Comparison of ENCODE assay signal across 8 mouse cellular contexts in the genomic region with DNA sequence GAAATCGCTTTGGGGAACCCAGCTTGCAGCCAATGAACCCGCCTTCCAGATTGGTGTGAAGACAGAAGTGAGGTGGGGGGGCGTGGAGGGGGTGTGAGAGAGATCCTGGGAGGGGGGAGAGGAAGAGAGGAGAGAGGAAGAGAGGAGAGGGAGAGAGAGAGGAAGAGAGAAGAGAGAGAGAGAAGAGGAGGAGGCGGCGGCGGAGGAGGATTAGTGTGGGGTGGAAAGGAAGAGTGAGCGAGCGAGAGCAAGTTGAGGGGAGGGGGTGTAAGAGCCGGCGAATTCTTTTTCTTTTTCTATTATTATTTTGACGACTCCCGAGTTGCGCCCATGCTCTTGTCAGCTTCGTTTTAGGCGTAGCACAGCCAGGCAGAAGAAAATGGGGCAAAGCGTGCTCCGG. TPM values are rescaled to one million over a fixed set of nuclear protein-coding genes. Genes with fewer than 3 reads are reported as not detected.
A peak's percentile ranks its signal among the peaks of the same experiment; 100 is the strongest.
DNase-seq lines count a peak whose midpoint lies in the region; ATAC-seq and TF ChIP-seq lines count a peak whose summit lies in the region.

No protein-coding gene starts in this region.

- no peaks in the 10 kb centered on the region for H3K27me3 ChIP-seq in kidney, embryonic 14.5 days (ENCODE audit: control insufficient read depth, insufficient read depth, low read length)
- peaks cover 4% of the 10 kb centered on the region; the same call in 1 of the 2 replicates for H3K27me3 ChIP-seq in embryonic facial prominence, embryonic 15.5 days
- H3K27me3 ChIP-seq in midbrain, postnatal 0 days (ENCODE audit: insufficient read depth, low read length) = no peaks in the 10 kb centered on the region

- no peak for DNase-seq in kidney, adult 9 months
- peak; percentile 26 for DNase-seq in adrenal gland, postnatal 14 days
- DNase-seq in kidney, postnatal 14 days = peak; percentile 8
- DNase-seq in midbrain, postnatal 0 days (ENCODE audit: low spot score) = peak; percentile 1
- no peak for DNase-seq in frontal cortex, postnatal 10 days (ENCODE audit: low spot score in 2 of 2)
- no peak for DNase-seq in B cell, adult 2 months

- 22% methylated on average over 17 of the region's 17 CpGs for WGBS in kidney, embryonic 14.5 days
- WGBS in embryonic facial prominence, embryonic 15.5 days = 13% methylated on average over 13 of the region's 17 CpGs
- 22% methylated on average over 14 of the region's 17 CpGs for WGBS in midbrain, postnatal 0 days

- no peak for ATAC-seq in kidney, embryonic 14.5 days (ENCODE audit: low FRiP score, low TSS enrichment)
- no peak for ATAC-seq in embryonic facial prominence, embryonic 15.5 days (ENCODE audit: insufficient number of reproducible peaks, low FRiP score, low TSS enrichment, low read depth)
- peak; percentile 57 for ATAC-seq in midbrain, postnatal 0 days (ENCODE audit: low FRiP score)

- no peaks in the 10 kb centered on the region for H3K9me3 ChIP-seq in kidney, embryonic 14.5 days (ENCODE audit: control insufficient read depth, low read length)
- no peaks in the 10 kb centered on the region for H3K9me3 ChIP-seq in embryonic facial prominence, embryonic 15.5 days (replicated peaks)
- H3K9me3 ChIP-seq in midbrain, postnatal 0 days (ENCODE audit: low read length) = no peaks in the 10 kb centered on the region

- H3K4me3 ChIP-seq in kidney, embryonic 14.5 days (ENCODE audit: low read length) = peak overlapping the region; percentile 46
- peak overlapping the region; percentile 44 for H3K4me3 ChIP-seq in embryonic facial prominence, embryonic 15.5 days (replicated peaks)
- H3K4me3 ChIP-seq in midbrain, postnatal 0 days (ENCODE audit: low read depth, low read length) = peak overlapping the region; percentile 44

- peak overlapping the region; percentile 63 for H3K4me2 ChIP-seq in kidney, embryonic 14.5 days (replicated peaks; ENCODE audit: low read depth, low read length)
- H3K4me2 ChIP-seq in embryonic facial prominence, embryonic 15.5 days (replicated peaks) = peak overlapping the region; percentile 56
- peak overlapping the region; percentile 53 for H3K4me2 ChIP-seq in midbrain, postnatal 0 days (ENCODE audit: low read depth, low read length, poor library complexity, severe bottlenecking)

- no peak for TF ChIP-seq CTCF in midbrain, postnatal 0 days (IDR thresholded peaks at IDR 0.05)

- peak overlapping the region; percentile 47; the same call in 1 of the 2 replicates for H3K9ac ChIP-seq in kidney, embryonic 14.5 days (ENCODE audit: low read depth, low read length)
- peak overlapping the region; percentile 9; the same call in 1 of the 2 replicates for H3K9ac ChIP-seq in embryonic facial prominence, embryonic 15.5 days
- H3K9ac ChIP-seq in midbrain, postnatal 0 days (replicated peaks; ENCODE audit: low read length, poor library complexity, severe bottlenecking) = peak overlapping the region; percentile 56

- no peak overlapping the region for H3K27ac ChIP-seq in kidney, embryonic 14.5 days (ENCODE audit: low read depth, low read length)
- H3K27ac ChIP-seq in embryonic facial prominence, embryonic 15.5 days (replicated peaks) = peak overlapping the region; percentile 28; the same call in 1 of the 2 replicates
- H3K27ac ChIP-seq in midbrain, postnatal 0 days (ENCODE audit: low read depth, low read length) = no peak overlapping the region

- no peaks in the 10 kb centered on the region for H3K36me3 ChIP-seq in kidney, embryonic 14.5 days (ENCODE audit: control insufficient read depth, insufficient read depth, low read length)
- H3K36me3 ChIP-seq in embryonic facial prominence, embryonic 15.5 days = no peaks in the 10 kb centered on the region
- H3K36me3 ChIP-seq in midbrain, postnatal 0 days (ENCODE audit: insufficient read depth, low read length) = no peaks in the 10 kb centered on the region

- no peaks in the 10 kb centered on the region for H3K4me1 ChIP-seq in kidney, embryonic 14.5 days (ENCODE audit: control insufficient read depth, insufficient read depth, low read length)
- no peaks in the 10 kb centered on the region for H3K4me1 ChIP-seq in embryonic facial prominence, embryonic 15.5 days
- H3K4me1 ChIP-seq in midbrain, postnatal 0 days (ENCODE audit: insufficient read depth, low read length) = no peaks in the 10 kb centered on the region; the same call in 1 of the 2 replicates

RNA-seq across cellular contexts. Expression of a gene that starts 0.5 kb away (rescaled TPM):
- polyA plus RNA-seq in kidney, embryonic 14.5 days (2014; fragmentation: Nextera tagmentation; extraction: Ambion mirVana) = 5.1 and 7.1 TPM in 2 replicates
- total RNA-seq in adrenal gland, postnatal 14 days (2021) = 19.9 and 21.2 TPM in 2 replicates
- 6.1 and 7.2 TPM in 2 replicates for polyA plus RNA-seq in embryonic facial prominence, embryonic 15.5 days (2015; fragmentation: Nextera tagmentation; extraction: Ambion mirVana)
- total RNA-seq in midbrain, postnatal 0 days (2014; rRNA removed) = 27.7 and 29.2 TPM in 2 replicates
- polyA plus RNA-seq in midbrain, postnatal 0 days (2015; fragmentation: Nextera tagmentation; extraction: Ambion mirVana) = 16.8 and 19.9 TPM in 2 replicates

Comparison
In these comparisons a context has a peak if more than half of its experiments do, and no peak if none do; other contexts are left out.
1. DNase-seq: peak in adrenal gland, postnatal 14 days (single experiment), kidney, postnatal 14 days (single experiment) and midbrain, postnatal 0 days (single experiment); none in kidney, adult 9 months (single experiment), frontal cortex, postnatal 10 days (0 of 2) and B cell, adult 2 months (0 of 2).
2. Peak in every context shown above with its lines, with median percentiles within 50 percentile points of each other: H3K4me2 ChIP-seq, H3K4me3 ChIP-seq and H3K9ac ChIP-seq.